Mouse (Mus musculus) thymus, postnatal 10 days (tissue): Measurements from ENCODE around the gene Sft2d2.

Experiments used
- DNase-seq, 2 experiments: peaks; one replicate each; pipeline ENCODE4 v3.0.0; 2021; ENCODE audit warnings: low spot score in 2 of 2

Sft2d2 gene

DNA sequence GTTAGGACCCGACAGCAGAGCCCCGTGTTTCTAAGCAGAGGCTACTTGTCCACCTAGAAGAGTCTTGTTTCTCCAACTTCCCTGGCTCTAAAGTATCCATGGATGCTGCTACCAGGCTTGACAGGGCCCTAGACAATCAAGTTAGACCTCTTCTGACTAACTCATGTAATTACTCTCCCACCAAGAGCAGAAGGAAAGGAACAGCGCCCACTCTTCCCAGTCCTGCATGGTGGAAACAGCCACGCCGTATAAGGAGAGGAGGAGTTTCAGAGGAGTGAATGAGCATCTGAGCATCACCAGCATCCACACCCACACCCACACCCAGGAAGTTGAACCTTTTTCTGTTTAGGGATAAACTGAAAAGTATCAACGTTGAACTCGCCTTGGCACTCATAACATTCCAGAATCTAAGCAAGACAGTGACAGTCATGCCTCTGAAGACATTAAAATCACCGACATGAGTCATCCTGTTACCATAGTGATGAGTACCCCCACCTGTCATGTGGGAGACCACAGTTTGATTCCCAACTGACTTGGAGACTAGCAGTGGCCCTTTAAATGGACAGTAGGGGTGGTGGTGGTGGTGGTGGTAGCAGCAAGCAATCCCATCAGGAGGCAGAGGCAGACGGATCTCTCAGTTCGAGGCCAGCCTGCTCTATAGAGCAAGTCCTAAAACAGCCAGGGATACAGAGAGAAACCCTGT is 3.5 kb downstream of the Sft2d2 start:
- DNase-seq = no peak

DNA sequence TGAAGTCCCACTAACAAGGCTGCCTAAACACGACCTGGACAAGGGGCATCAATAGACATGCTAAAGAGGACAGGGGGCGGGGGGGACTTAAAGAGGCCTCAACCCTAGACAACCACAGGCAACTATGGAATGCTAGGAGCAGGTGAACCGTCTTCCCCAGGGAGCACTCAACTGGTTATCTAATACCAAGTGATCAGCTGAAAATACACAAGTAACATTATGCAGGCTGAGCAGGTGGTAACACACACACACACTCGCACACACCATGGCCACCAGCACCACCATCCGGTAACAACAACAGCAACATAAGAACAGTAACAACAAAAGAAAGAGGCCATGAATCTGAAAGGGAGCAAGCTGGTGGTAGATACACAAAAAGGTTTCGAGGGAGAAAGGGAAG is 4.2 kb downstream of the Sft2d2 start:
- no peak for DNase-seq

DNA sequence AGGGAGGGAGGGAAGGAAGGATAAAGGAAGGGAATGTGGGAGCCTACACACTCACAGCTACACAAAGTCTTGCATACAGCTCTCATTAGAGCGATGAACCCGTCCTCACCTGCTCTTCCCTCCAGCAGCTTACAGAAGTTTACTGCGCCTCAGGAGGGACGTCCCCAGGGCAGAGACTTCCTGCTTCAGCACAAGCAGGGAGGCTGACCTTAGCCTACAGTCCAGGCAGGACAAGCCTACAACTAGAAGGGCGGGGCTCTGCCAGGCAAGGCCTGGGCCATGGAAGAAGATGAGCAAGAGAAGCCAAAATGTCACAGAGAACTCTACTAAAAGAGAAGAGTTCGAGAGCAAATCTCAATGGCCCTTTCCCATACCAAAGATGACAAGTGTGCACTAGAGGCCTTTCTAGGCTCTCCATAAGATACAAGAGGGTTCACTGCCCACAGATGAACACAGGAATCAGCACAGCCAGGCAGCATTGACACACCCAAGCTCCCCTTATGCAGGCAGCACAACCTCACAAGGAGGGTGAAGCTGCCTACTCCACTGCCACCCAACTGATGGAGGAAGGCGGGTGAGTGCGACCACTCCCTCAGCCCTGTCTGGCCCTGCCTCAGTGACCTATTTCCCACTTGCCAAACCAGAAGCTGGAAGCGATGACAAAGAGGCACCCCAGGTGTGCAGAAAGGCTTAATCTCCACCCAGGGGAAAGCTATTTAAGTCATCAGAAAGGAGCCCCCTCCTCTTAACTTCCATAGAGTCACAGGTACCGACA is 5.2 kb downstream of the Sft2d2 start:
- peak in 1 of 2 experiments; percentile 33 for DNase-seq

DNA sequence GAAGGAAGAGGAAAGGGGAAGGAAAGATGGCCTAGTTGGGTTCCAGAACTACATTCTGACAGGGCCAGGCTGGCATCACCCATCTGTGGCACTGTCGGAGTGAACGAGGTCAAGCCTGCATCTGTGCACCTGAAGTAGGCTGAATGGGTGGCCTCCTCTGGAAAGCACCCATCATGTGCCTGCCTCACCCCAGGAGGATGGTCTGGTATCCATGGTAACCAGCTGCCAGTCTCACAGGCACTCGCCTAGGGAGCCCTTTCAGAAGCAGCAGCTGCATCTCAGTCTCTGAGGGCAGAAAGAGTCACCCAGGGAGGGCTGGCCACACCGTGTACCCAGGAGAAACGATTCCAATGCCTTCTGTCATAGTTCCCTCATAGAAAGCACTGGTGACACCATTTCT is 6.9 kb downstream of the Sft2d2 start:
- DNase-seq = peak; percentile 48

DNA sequence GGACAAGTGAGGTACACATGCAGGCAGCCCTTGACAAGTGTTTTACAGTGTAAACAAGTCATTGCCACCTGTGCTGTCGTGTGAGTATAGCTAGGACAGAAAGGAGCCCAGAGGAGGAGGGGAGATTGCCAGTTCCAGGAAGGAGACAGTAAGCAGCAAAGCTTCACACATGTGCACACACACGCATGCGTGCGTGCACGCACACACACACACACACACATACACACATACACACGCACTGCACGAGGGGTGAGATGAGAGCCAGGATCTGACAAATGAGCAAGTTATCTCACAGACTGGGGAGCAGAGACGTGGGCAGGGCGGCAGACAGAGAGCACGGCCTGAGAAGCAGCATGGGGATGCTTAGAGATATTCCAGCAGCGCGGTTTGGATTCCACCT is 7.7 kb downstream of the Sft2d2 start:
- DNase-seq = no peak

DNA sequence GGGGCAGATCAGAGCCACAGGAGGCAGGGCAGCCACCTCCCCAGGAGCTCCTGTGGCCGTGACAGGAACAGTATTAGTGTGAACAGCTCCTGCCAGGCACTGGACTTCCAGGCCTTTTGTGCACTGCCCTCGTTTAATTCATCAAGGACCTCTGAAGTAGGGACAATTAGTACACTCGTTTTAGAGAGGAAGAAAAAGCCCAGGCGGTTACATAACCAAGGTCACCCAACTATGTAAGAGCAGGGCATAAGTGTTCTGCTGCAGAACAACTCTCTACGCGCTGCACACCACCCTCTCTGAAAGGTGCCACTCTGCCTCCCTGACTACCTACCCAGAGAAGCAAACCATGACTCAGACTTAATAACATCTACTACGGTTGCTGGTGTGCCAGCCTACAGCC is 9.1 kb downstream of the Sft2d2 start:
- no peak for DNase-seq

DNA sequence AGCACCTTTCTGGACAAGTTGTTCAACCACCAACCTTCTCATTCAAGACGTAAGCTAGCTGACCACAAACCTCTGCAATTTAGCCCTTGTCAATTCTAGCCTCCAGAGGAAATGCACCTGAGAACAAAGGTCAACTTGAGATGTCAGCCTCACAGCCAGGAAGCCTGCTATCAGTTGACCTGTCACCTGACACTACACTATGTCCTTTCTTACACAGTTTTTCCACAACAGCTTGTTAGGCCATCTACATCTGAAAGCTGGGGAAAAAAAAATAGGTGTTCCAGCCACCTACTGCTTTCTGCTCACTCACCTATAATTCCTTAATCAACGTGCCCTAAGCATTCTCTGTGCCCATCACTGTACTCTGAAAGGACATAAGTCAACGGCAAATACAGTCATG is 10.1 kb downstream of the Sft2d2 start:
- no peak for DNase-seq

DNA sequence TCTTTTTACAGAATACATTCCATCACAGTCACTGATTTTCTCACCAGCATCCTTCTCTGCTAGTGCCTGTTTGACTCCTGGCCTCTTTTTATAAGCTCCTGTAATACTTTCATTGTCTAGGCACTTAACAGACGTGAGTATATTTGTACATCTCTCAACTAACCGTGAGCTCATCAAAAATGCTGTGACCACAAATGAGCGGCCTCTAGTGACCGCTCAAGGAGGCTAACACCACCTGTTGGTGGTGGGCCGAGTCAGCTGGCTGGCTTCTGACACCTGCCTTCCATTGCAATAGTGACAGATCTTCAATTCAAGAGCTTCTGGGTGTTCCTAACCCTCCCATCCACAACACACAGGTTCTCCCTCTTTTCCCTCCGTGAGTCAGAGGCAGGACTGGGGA is 10.8 kb downstream of the Sft2d2 start:
- DNase-seq = no peak

DNA sequence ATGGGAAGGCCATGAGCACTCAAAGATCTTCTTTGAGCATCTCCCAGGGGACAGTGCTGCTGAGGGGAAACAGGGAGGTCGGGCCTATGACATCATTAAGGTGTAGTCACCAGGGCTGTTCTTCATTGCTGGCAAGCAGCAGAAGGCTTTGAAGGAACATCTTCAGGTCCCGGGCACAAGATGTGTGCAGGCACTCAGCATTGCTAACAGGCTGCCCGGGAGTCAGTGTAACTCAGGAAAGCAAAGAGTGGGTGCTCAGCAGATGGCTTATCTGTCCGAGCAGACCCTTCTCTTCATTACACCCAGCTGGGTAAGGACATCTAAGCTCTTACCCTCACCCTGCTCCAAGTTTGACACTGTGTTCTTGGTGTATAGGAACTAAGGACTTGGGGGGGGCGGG is 14.9 kb downstream of the Sft2d2 start:
- DNase-seq = no peak

DNA sequence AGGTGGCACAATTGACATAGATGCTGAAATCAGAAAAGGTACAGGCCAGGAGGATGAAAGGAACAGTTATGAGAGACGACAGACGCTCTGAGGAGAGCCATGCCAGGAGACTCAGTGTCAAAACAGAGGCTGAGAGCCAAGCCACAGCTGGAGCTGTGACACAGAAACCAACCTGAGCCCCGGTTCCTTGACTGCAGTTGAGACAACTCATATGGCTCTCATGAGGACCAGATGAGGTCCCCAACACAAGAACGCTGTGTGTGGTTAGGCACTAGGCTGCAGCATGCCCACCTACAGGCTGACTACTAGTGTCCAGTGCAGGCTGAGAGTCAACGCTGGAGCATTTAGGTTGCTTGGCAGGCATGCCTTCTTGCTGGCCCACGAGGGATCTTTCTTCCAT is 16.2 kb downstream of the Sft2d2 start:
- no peak for DNase-seq

DNA sequence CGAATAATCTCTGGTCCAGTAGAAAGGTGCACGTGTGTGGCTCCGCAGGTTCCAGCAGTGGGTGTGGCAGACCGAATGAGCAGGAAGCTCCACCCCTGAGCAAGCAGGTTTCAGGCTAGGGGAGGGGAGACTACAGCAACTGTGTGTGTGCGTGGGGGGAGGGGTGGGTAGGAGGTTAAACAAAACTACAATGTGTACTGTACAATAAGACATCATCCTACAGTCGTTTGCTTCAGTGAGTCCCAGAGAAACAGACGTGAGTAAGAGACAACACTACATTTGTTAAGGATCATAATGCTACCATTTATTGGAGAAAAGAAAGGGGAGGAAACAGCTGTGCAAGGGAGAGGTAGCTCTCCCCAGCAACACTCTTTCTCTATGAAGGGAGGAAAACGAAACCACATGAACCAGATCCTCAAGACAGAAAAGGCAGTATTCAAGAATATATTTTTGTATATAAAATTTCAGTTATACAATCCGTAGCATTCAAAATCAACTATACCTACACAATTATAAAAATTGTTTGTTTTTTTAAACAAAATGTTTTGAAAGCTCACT is 20.1 kb downstream of the Sft2d2 start:
- DNase-seq = no peak

DNA sequence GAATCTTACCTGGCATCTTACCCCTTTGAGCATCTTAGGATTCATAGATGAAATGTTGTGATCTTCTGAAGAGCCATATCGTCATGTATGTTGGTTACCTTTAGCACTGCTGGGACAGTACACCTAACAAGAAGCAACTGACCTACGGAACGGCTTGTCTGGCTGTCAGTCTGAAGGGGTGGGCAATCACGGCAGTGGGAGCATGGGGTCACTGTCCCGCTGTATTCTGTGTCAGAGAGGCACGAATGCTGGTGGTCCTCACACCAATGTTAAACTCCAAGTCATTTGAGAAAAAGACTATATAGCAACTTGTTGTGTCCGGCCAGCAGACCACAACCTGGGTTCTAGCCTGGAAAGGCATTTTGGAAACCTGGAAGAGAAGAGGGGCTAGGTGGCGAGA is 23.0 kb downstream of the Sft2d2 start:
- no peak for DNase-seq

DNA sequence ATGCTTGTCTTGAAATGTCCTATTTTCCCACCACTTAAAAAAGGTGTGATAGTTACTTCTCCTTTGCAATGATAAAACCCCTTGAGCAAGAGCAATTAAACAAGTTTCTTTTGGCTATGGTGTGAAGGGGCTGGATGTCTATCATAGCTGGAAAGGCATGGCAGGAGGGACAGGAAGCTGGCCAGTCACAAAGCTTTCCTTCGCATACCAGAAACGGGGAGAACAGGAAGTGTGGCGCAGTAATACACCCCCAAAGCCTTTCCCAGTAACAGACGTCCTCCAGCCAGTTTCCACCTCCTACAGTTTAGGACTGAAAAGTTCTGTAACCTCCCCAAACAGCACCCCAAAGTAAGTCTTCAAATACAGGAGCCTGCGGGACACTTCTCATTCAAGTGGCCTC is 24.1 kb downstream of the Sft2d2 start:
- no peak for DNase-seq

DNA sequence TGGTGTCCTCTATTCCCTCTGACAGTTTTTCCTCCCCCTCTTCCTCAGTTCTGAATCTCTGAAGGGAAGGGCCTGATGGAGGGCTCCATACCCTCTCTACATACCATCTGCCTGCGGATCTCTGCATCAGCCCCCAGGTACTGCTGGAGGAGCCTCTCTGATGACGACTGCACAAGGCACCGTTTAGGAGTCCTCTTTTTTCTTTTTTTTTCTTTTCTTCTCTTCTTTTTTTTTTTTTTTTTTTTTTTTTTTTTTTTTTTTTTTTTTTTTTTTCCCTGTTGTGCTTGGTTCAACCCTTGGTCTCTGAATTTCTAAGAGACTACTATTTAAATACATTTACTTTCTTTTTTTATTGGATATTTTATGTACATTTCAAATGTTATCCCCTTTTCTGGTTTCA is 24.8 kb downstream of the Sft2d2 start:
- DNase-seq = no peak

DNA sequence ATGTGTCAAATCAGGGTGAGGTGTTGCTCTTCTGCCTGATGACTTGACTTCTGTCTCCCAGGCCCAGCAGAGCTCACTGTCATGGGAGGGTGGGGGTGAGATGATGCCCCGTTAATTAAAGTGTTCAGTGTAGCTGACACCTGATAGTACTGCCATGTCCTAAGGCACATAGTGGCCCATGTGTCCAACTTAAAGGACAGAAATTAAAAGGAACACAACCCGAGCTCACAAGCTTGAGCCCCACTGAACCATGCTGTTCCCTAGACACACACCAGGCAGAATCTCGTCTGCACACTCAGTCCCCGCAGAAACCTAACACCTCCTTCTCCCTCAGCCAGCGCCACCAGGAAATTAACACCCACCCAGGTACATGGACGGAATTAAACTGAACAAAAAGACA is 29.3 kb downstream of the Sft2d2 start:
- no peak for DNase-seq

DNA sequence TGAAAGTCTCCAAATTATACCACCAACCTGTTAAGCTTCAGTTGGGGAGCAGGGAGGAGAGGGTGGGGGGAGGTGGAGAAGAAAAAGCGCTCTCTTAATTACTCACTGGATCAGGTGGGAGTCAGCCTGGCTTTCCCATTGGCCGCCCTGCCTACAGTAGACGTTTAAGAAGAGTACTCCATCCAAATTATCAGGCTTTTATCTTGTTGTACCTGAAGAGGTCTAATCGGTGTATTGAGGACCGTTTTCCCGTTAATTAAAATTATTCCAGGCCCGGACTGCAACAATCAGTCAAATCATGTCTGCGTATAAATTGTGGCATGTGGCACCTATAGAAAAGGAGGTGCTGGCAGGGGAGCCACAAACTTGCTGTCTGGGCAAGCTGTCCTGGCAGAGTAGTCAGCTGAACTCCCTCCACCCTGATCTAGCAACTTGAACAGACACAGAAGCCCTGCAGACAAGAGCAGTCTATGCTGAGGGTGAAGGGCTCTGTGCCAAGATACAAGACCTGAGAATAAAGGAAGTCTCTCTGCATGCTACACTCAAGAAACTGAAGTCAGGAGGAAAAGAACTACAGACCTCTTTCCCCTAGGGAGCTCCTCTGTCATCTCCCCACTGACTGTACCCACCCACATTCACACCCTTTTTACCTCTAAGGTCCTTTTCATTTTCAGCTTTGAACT is 33.4 kb downstream of the Sft2d2 start, which contains the start of gene Tbx19:
TSS of gene Tbx19 (minus strand) at position 51 of the 683 bp plus-strand sequence.
- DNase-seq = no peak

DNA sequence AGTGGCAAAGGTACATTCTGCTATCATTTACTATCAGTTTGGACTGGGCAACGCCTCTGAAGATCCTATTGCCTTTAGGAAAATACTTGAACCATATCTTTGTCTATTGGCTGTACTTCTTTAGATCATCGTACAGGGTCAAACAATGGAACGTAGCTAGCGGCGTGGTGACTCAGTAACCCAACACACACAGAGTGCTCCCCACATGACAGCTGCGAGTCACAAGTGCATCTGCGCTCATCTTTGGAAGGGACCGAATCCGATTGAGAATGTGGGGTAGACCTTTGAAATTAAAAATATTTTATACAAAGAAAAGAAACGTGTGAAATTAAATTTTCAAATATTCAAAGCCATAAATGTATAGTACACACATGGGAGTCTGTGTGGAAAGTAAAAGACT is 35.4 kb downstream of the Sft2d2 start:
- DNase-seq = no peak

DNA sequence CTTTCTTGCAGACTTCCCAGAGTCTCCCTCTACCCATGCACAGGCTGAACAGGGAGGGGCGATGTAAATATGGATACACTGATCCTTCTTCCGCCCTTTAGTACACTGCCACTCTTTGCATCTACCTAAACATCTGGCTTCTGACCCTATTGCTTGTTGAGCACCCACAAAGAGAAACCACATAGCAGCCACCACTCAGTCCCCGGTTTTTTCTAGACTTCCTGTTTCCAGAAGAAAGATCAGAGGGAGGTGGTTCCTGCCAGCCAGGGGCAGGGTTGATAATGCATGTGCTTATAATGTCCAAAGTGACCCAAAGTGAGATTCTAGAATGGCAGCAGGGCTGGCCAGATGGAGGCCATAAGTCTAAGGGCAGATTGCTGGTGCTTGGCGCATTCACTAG is 40.1 kb downstream of the Sft2d2 start:
- peak; percentile 47 to 59 for DNase-seq

DNA sequence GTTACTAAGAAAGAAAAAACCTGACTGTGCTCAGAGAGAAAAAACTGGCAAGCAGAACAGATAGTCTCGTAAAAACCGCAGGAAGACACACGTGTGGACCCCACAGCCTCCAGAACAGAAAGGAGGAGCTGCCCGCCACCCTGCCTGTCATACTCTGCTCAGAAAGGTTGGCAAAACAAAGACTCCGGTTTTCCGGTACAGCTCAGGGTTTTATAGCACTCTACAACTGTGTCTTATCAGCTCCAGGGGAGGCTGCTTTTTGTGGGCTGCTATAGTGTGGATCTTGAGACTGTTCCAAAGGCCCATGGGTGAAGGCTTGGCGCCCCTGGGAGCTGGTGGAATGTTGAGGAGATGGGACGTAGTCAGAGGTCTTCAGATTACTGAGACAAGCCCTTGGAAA is 43.0 kb downstream of the Sft2d2 start:
- DNase-seq = peak; percentile 63 to 65

DNA sequence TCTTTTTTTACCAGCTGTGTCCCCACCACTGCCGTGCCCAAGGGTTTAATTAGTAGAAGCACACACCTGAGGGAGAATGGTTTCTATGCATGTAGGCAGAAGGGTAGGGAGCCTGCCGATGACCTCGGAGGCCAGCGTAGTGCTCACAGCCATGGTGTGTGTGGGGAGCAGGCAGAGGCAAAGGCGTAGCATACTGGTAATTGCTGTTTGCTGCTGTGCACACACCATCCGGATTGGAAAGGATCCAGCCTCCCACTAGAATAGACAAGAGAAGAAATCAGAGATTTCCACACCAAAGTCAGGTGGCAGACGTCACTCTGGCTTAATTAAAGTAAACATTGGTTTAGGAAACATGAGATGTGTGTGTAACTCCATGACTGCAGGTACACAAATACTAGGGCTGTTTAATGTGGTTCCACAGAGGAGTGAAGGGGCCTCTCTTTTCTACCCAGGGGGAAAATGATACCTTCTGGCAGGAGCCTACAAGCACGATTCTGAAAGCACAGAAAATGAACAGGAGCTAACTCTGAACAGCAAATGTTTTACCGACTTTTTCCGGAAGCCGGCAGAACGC is 51.8 kb downstream of the Sft2d2 start:
- no peak for DNase-seq

DNA sequence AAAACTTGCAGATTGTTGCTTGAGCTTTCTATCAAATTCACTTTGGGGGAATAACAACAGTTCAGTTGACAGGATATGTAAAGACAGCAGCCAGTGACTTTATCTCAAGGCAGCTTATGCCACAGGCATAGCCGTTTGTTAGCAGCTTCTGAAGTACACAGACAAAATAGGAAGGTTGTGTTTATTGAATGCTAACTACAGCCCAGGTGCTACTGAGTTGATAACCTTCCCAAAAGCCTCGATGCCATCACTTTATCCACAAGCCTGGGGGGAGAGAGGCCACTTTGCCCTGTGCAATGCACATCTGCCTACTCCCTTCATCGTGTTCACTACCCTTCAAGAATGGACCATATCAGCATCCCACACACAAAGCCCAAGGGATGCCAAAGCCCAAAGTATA is 54.0 kb downstream of the Sft2d2 start:
- DNase-seq = no peak

DNA sequence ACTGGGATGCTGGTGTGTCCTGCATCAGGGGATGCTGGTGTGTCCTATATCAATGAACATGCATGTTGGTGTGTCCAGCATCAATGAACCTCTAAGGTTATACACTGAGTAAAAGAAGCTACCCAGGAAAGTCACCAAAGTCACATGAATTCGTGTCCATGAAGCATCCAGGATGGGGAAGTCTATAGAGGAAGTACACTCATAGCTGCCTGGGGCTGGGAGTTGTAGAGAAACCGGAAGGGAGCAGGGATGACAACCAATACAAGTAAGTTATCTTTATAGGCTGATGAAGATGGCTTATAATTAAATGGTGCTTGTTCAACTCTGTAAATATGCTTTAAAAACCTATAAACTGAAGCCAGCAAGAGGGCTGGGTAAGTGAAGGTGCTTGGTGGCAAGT is 60.4 kb downstream of the Sft2d2 start:
- DNase-seq = no peak
